Mouse (Mus musculus): Measurements from ENCODE around the gene Focad. TPM values are rescaled to one million over a fixed set of nuclear protein-coding genes. Genes with fewer than 3 reads are reported as not detected.

The Focad gene
- polyA plus RNA-seq, 1 experiment from 2014 or later: 18.0 TPM

DNA sequence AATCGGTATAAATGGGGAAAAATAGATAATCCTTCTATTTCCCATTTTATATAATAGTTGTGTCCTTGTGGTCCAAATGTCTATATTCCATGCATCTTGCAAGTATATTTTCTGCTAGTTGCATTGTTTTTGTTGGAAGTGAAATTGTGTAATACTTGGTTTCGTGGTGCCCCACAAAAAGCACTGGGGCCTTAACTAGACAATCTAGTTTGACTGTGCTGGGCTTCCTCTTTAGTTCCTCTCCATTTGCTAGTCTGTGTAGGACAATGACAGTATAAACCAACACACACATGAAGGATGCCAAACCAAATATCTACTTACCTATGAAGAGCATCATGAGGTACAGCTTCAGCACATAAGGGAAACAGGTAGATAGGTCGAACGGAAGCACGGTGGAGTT lies 324.9 kb downstream of the Focad start:
- no peaks in the 10 kb centered on the region for H3K27me3 ChIP-seq (ENCODE audit: control insufficient read depth, insufficient read depth, low read length)
- no peaks in the 10 kb centered on the region for H3K9me3 ChIP-seq (replicated peaks; ENCODE audit: control insufficient read depth, low read length)
- H3K4me1 ChIP-seq (ENCODE audit: control insufficient read depth, insufficient read depth, low read length): no peaks in the 10 kb centered on the region
- H3K27ac ChIP-seq (replicated peaks; ENCODE audit: low read depth, low read length): no peak overlapping the region
- H3K4me3 ChIP-seq (ENCODE audit: low read depth, low read length): no peak overlapping the region
- ATAC-seq (replicated peaks; ENCODE audit: insufficient number of reproducible peaks, low FRiP score, low TSS enrichment, low read depth) (no peak), DNase-seq (ENCODE audit: low spot score) (no peak)
- H3K36me3 ChIP-seq (replicated peaks; ENCODE audit: control insufficient read depth, insufficient read depth, low read depth, low read length): no peaks in the 10 kb centered on the region
- H3K9ac ChIP-seq (replicated peaks; ENCODE audit: low read length): no peak overlapping the region
- no peak overlapping the region for H3K4me2 ChIP-seq (ENCODE audit: low read depth, low read length)
- 94% methylated on average over 5 of the region's 5 CpGs for WGBS

DNA sequence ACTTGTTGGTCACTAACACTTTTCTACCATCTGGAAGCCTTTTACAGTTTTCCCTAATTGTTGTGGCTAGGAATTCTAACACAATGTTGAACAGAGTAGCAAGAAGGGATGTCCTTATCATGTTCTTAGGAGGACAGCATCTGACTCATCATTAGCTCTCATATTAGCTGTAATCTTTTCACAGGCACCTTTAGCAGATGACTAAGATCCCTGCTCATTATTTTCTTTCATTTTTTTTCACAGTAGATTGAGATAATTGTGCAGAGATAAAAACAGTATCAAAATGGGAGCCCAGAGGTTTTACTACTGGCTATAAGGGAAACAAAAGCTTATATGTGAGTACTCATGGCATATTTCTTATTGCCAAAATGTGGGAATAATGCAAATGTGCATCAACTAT lies 330.1 kb downstream of the Focad start:
- Histone ChIP-seq H3K9ac (replicated peaks; ENCODE audit: low read length) (no peak overlapping the region), H3K4me2 (ENCODE audit: low read depth, low read length) (no peak overlapping the region), H3K4me1 (ENCODE audit: control insufficient read depth, insufficient read depth, low read length) (no peaks in the 10 kb centered on the region), H3K9me3 (replicated peaks; ENCODE audit: control insufficient read depth, low read length) (no peaks in the 10 kb centered on the region), H3K4me3 (ENCODE audit: low read depth, low read length) (no peak overlapping the region), H3K27ac (replicated peaks; ENCODE audit: low read depth, low read length) (no peak overlapping the region), H3K27me3 (ENCODE audit: control insufficient read depth, insufficient read depth, low read length) (no peaks in the 10 kb centered on the region), H3K36me3 (replicated peaks; ENCODE audit: control insufficient read depth, insufficient read depth, low read depth, low read length) (no peaks in the 10 kb centered on the region)
- DNase-seq (ENCODE audit: low spot score) (no peak), ATAC-seq (replicated peaks; ENCODE audit: insufficient number of reproducible peaks, low FRiP score, low TSS enrichment, low read depth) (no peak)

DNA sequence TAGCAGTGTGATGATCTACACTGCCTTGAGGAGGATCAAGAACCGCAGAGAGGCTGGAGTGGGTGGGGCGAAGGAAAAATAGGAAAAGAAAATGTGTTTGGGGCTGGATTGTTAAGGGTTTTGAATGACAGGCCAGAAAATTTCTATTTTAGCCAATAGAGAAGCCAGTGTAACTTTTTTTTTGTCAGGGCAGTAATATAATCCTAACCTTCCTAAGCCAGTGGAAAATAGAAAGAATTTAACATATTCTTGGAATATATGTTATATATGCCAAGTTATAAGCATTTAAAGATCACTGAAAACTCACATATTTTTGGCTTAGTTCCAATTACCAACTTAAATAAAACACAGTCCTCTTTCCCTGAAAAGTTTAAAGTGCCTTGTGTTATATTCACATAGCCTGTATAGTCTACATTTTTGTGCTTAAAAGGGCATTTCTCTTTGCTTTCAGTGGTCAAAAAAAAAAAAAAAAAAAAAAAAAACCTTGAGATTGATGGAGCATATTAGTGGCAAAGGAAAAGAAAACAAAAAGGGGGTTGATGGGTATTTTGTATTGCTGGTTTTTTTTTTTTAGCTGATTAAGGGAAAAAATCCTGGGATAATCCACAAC lies 333.3 kb downstream of the Focad start:
- no peaks in the 10 kb centered on the region for H3K9me3 ChIP-seq (replicated peaks; ENCODE audit: control insufficient read depth, low read length)
- WGBS: 90% methylated on average over 2 of the region's 2 CpGs
- H3K4me2 ChIP-seq (ENCODE audit: low read depth, low read length): no peak overlapping the region
- no peak overlapping the region for H3K9ac ChIP-seq (replicated peaks; ENCODE audit: low read length)
- no peak for ATAC-seq (replicated peaks; ENCODE audit: insufficient number of reproducible peaks, low FRiP score, low TSS enrichment, low read depth)
- H3K4me1 ChIP-seq (ENCODE audit: control insufficient read depth, insufficient read depth, low read length): no peaks in the 10 kb centered on the region
- no peak overlapping the region for H3K27ac ChIP-seq (replicated peaks; ENCODE audit: low read depth, low read length)
- H3K27me3 ChIP-seq (ENCODE audit: control insufficient read depth, insufficient read depth, low read length): no peaks in the 10 kb centered on the region
- no peak overlapping the region for H3K4me3 ChIP-seq (ENCODE audit: low read depth, low read length)
- H3K36me3 ChIP-seq (replicated peaks; ENCODE audit: control insufficient read depth, insufficient read depth, low read depth, low read length): no peaks in the 10 kb centered on the region
- DNase-seq (ENCODE audit: low spot score): no peak

DNA sequence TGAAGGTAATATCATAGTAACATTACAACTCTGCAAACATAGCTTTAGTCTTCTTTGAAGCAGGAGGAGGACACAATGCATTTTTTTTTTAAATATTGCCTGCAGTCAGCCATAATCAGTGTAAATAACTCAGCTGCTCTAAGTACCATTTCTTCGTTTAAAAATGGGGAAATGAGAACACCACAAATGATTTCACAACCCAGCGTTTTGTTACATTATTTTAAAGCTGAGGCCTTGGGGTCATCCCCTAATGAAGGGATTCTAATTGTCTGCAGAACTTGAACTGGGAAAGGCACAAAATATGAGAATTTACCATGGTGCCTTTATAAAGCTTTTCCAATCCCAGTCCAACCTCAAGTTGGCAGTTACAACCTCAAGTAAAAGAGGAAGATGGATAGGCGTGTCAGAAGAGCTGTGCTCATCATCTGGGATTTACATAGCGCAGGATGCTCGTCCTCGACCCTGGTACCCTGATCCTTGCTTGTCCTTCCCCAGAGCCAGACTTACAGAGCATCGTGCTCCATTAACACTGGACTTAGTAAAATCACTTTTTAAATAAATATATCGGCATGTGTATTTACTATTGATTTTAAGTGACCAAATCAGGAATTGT lies 338.1 kb downstream of the Focad start:
- Histone ChIP-seq H3K36me3 (replicated peaks; ENCODE audit: control insufficient read depth, insufficient read depth, low read depth, low read length) (no peaks in the 10 kb centered on the region), H3K4me3 (ENCODE audit: low read depth, low read length) (no peak overlapping the region), H3K4me2 (ENCODE audit: low read depth, low read length) (no peak overlapping the region), H3K27me3 (ENCODE audit: control insufficient read depth, insufficient read depth, low read length) (no peaks in the 10 kb centered on the region), H3K9ac (replicated peaks; ENCODE audit: low read length) (no peak overlapping the region), H3K9me3 (replicated peaks; ENCODE audit: control insufficient read depth, low read length) (no peaks in the 10 kb centered on the region), H3K4me1 (ENCODE audit: control insufficient read depth, insufficient read depth, low read length) (no peaks in the 10 kb centered on the region), H3K27ac (replicated peaks; ENCODE audit: low read depth, low read length) (no peak overlapping the region)
- 74% methylated on average over 8 of the region's 8 CpGs for WGBS
- ATAC-seq (replicated peaks; ENCODE audit: insufficient number of reproducible peaks, low FRiP score, low TSS enrichment, low read depth): no peak
- DNase-seq (ENCODE audit: low spot score): no peak

DNA sequence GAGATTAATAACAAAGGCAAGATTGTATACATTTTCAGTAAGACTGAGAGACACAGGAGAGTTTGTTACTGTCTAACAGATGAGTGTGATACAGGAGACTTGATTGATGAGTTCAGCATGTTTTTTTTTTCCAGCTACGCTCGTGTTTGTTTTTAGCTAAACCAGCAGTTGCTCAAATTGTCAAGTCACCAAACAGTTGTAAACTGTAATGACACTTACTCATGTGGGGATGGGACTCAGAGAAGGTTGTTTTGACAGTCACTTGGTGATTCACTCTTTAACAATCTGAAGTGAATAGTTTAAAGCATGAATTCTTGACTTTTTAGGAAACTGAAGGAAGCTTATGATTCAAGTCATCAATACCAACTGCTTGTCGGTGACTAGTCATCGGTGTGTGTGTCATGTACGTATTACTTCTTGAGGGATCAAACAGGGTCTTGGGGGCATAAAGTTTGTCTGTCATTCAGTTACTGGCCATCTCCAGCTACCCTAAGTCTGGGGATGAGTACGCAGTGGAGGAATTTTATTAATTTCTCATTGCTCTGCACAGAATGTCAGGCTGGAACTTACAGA lies 342.2 kb downstream of the Focad start:
- no peak overlapping the region for H3K9ac ChIP-seq (replicated peaks; ENCODE audit: low read length)
- WGBS: 77% methylated on average over 6 of the region's 6 CpGs
- no peaks in the 10 kb centered on the region for H3K36me3 ChIP-seq (replicated peaks; ENCODE audit: control insufficient read depth, insufficient read depth, low read depth, low read length)
- DNase-seq (ENCODE audit: low spot score): no peak
- ATAC-seq (replicated peaks; ENCODE audit: insufficient number of reproducible peaks, low FRiP score, low TSS enrichment, low read depth): no peak
- H3K4me2 ChIP-seq (ENCODE audit: low read depth, low read length): no peak overlapping the region
- H3K27me3 ChIP-seq (ENCODE audit: control insufficient read depth, insufficient read depth, low read length): no peaks in the 10 kb centered on the region
- H3K9me3 ChIP-seq (replicated peaks; ENCODE audit: control insufficient read depth, low read length): no peaks in the 10 kb centered on the region
- no peak overlapping the region for H3K27ac ChIP-seq (replicated peaks; ENCODE audit: low read depth, low read length)
- H3K4me3 ChIP-seq (ENCODE audit: low read depth, low read length): no peak overlapping the region
- H3K4me1 ChIP-seq (ENCODE audit: control insufficient read depth, insufficient read depth, low read length): no peaks in the 10 kb centered on the region; the same call in 1 of the 2 replicates

DNA sequence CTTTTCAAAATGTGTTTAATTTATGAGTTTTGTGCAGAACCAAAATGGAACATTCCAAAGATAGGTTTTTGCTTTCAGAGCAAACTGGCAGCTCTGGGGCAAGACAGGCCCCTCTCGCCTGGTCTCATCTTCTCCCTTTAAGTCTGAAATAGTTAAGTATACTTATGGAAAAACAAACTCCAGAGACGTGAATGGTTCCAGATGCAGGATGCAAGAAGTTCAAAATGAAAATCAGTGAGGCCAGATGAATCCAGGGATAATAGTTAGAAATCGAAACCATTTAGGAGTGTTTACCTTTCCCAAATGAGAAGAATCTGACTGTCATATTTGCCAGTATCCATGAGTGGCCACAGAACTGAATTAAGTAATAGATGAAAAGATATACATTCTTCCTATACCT lies 342.7 kb downstream of the Focad start:
- no peak overlapping the region for H3K9ac ChIP-seq (replicated peaks; ENCODE audit: low read length)
- DNase-seq (ENCODE audit: low spot score) (peak; percentile 61), ATAC-seq (replicated peaks; ENCODE audit: insufficient number of reproducible peaks, low FRiP score, low TSS enrichment, low read depth) (no peak)
- 46% methylated on average over 3 of the region's 3 CpGs for WGBS
- no peaks in the 10 kb centered on the region for H3K27me3 ChIP-seq (ENCODE audit: control insufficient read depth, insufficient read depth, low read length)
- H3K4me3 ChIP-seq (ENCODE audit: low read depth, low read length): no peak overlapping the region
- no peaks in the 10 kb centered on the region for H3K36me3 ChIP-seq (replicated peaks; ENCODE audit: control insufficient read depth, insufficient read depth, low read depth, low read length)
- H3K4me2 ChIP-seq (ENCODE audit: low read depth, low read length): no peak overlapping the region
- H3K4me1 ChIP-seq (ENCODE audit: control insufficient read depth, insufficient read depth, low read length): no peaks in the 10 kb centered on the region; the same call in 1 of the 2 replicates
- no peak overlapping the region for H3K27ac ChIP-seq (replicated peaks; ENCODE audit: low read depth, low read length)
- no peaks in the 10 kb centered on the region for H3K9me3 ChIP-seq (replicated peaks; ENCODE audit: control insufficient read depth, low read length)

DNA sequence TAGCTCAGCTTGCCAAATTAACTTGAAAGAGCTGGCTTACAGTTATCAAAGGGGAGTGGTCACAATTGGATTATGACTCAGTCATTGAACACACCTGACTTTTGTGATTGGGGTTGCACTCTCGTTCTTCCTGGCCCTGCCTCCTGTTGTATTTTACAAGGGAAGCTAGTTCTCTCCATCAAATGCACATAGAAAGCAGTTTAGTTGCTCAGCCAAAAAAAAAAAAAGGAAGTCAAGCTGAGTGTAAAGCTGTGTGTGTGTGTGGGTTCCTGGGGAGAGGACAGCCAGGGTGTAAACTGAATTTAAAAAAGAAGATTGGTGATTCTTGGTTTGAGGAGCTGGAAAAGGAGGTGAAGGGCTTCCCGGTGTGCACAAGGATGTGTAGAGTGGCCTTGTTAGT lies 343.5 kb downstream of the Focad start:
- Histone ChIP-seq H3K4me2 (ENCODE audit: low read depth, low read length) (peak overlapping the region; percentile 81; the same call in 1 of the 2 replicates), H3K27ac (replicated peaks; ENCODE audit: low read depth, low read length) (no peak overlapping the region), H3K4me1 (ENCODE audit: control insufficient read depth, insufficient read depth, low read length) (no peaks in the 10 kb centered on the region; the same call in 1 of the 2 replicates), H3K27me3 (ENCODE audit: control insufficient read depth, insufficient read depth, low read length) (no peaks in the 10 kb centered on the region), H3K4me3 (ENCODE audit: low read depth, low read length) (no peak overlapping the region), H3K9me3 (replicated peaks; ENCODE audit: control insufficient read depth, low read length) (no peaks in the 10 kb centered on the region), H3K9ac (replicated peaks; ENCODE audit: low read length) (no peak overlapping the region), H3K36me3 (replicated peaks; ENCODE audit: control insufficient read depth, insufficient read depth, low read depth, low read length) (no peaks in the 10 kb centered on the region)
- ATAC-seq (replicated peaks; ENCODE audit: insufficient number of reproducible peaks, low FRiP score, low TSS enrichment, low read depth): no peak
- 54% methylated on average over 2 of the region's 2 CpGs for WGBS
- DNase-seq (ENCODE audit: low spot score): no peak

DNA sequence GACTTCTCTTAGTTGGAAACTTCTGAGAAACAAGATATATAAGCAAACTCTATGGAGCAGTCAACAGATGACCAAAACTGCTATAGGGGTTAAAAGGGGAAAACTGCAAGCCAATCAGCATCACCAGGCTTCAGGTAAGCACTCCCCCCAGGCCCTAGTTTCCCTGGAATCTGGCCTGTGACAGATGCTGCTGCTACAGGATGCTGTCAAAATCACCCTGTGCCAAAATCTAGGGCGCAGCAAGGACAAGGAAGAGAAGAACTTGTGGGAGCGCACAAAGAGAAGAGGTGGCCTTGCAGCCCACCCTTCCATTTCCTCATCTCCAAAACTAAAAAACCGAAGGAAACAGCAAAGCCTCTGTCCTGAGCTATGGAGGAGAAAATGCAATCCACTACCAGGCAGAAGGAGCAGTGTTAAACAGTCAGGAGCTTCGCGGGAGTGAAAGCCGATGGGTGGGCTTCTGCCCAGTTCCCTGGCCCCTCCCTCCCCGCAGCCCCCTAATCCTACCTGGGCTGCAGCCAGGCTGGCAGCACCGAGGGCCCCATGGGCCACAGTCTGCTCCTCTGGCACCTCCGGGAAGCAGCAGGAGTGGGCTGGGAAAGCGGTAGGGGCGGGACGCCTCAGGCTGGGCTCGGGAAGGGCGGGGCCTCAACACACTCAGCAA lies 344.0 kb downstream of the Focad start, which contains the start of gene Hacd4:
Hacd4 (minus strand) TSS at position 603 of the 664 bp plus-strand sequence.
- Histone ChIP-seq H3K9ac (replicated peaks; ENCODE audit: low read length) (peak within 1 kb of the TSS; percentile 60), H3K27me3 (ENCODE audit: control insufficient read depth, insufficient read depth, low read length) (no peaks in the 10 kb centered on the region), H3K4me1 (ENCODE audit: control insufficient read depth, insufficient read depth, low read length) (no peaks in the 10 kb centered on the region; the same call in 1 of the 2 replicates), H3K27ac (replicated peaks; ENCODE audit: low read depth, low read length) (peak within 1 kb of the TSS; percentile 52; the same call in 1 of the 2 replicates), H3K4me2 (ENCODE audit: low read depth, low read length) (peak within 1 kb of the TSS; percentile 81), H3K36me3 (replicated peaks; ENCODE audit: control insufficient read depth, insufficient read depth, low read depth, low read length) (no peaks in the 10 kb centered on the region), H3K9me3 (replicated peaks; ENCODE audit: control insufficient read depth, low read length) (no peaks in the 10 kb centered on the region), H3K4me3 (ENCODE audit: low read depth, low read length) (peak within 1 kb of the TSS; percentile 38)
- WGBS: 4% methylated on average over 14 of the region's 14 CpGs
- peak; percentile 83 for ATAC-seq (replicated peaks; ENCODE audit: insufficient number of reproducible peaks, low FRiP score, low TSS enrichment, low read depth)
- peak; percentile 75 for DNase-seq (ENCODE audit: low spot score)

Data from embryonic facial prominence, embryonic 11.5 days (tissue).